Mouse (Mus musculus) heart, adult 9 months (tissue): ENCODE results near the gene Mroh8.
"Not testable (repeated sequence)": the region's sequence is repeated elsewhere in the genome, so short reads cannot be mapped to it uniquely, and the experiment has no call there.

Experiments
- DNase-seq, 2 experiments: peaks; one replicate each; pipeline ENCODE4 v3.0.0; 2022; ENCODE audit warnings: low spot score in 2 of 2

The Mroh8 gene

GRCm38 (mm10) chr2:157198405-157198804 is 80.9 kb downstream of the Mroh8 start:
- not testable (repeated sequence) for DNase-seq

GRCm38 (mm10) chr2:157190651-157191050 is 88.7 kb downstream of the Mroh8 start:
- DNase-seq: no peak

- no peak for DNase-seq
Observed at GRCm38 (mm10) chr2:157187223-157187622, 92.1 kb downstream of the Mroh8 start.

DNA sequence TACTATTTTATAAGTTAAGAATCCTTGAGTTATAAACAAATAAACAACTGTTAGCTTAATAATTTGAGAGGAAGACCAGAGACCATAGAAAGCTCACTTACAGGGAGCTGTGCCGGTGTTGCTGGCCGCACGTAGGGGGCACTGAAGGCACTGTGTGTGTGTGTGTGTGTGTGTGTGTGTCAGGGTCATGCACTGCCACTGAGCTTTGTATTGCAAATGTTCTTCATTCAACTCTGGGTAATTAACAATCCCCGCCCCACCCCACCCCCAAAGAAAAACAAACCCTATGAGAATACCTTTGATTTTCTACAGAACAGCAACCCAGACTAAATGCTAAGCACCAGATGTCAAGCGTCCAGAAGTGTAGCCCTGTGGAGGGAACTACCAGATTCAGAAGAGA is 92.8 kb downstream of the Mroh8 start:
- no peak for DNase-seq

DNA sequence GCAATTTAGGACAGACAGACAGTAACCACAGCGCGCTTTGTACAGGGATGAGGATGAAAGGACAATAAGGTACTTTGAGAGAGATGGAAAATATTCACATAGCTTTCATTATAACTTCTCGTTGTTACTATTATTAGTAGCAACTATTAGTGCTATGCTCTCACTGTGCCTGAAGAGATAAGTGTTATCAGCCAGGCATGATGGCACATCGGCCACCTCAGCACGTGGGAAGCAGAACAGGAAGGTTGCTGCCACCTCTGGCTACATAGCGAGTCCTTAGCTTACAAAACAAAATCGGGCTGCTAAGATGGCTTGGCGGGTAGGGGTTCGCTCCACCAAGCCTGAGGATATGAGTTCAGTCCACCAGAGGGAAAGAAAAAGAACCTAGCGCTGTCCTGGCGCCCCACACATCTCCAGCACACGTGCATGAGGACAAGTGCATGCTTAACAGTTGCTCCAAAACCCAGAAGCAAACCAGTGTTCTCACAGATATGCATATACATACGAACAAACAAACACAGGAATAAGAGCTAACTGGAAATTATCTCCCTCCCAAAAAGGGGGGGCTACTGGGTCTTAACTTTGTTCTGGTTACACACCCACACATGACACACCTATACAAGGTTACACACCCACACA is 94.2 kb downstream of the Mroh8 start:
- no peak for DNase-seq

DNA sequence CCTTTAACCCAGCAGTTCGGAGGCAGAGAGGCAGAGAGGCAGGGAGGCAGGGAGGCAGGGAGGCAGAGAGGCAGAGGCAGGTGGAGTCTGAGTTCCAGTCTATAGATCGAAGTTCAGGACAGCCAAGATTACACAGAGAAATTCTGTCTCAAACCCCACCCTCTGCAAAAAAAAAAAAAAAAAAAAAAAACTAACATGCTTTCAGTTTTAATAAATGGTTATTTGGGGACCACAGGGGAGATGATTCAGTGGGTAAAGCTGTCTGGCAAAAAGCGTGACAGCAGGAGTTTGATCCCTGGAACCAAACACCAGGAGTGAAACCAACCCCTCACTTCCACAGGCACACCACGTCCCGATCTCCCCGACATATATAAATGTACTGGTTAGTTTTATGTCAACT is 101.2 kb downstream of the Mroh8 start:
- no peak for DNase-seq

DNA sequence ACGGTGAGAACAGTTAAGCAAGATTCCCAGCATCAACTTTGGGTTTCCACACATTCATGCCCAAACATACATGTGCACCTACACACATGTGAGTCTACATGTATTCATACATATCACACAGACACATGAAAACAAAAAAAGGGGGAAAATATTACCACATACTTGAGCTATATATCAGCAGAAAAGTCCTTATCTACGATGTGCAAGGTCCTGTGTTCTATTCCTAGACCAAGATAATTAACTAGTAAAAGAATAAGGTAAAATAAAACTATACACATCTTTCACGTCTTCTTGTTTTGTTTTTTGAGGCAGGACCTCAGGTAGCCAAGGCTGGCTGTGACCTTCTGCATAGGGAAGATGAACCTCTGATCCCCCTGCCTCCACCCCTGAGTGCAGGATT is 103.1 kb downstream of the Mroh8 start:
- DNase-seq: no peak

DNA sequence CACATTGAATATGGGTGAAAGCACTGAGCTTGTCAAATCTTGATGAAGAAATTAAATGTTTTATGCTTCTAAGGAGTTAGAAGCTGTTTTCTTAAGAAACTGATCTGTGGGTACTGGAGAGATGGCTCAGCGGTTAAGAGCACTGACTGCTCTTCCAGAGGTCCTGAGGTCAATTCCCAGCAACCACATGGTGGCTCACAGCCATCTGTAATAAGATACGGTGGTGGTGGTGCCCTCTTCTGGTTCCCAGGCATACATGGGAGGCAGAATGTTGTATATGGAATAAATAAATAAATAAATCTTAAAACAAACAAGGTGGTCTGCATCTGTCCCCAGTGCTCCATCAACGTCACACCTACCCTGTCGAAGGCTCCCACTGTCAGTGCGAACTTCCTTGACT is 104.9 kb downstream of the Mroh8 start:
- DNase-seq: no peak

- no peak for DNase-seq
Observed at GRCm38 (mm10) chr2:157173555-157173954, 105.8 kb downstream of the Mroh8 start.

- DNase-seq: no peak
Observed at GRCm38 (mm10) chr2:157172984-157173383, 106.4 kb downstream of the Mroh8 start.

- DNase-seq: no peak
Observed at GRCm38 (mm10) chr2:157170626-157171025, 108.7 kb downstream of the Mroh8 start.

- no peak for DNase-seq
Observed at GRCm38 (mm10) chr2:157170166-157170565, 109.2 kb downstream of the Mroh8 start.

GRCm38 (mm10) chr2:157166371-157167080 is 112.8 kb downstream of the Mroh8 start:
- no peak for DNase-seq

DNA sequence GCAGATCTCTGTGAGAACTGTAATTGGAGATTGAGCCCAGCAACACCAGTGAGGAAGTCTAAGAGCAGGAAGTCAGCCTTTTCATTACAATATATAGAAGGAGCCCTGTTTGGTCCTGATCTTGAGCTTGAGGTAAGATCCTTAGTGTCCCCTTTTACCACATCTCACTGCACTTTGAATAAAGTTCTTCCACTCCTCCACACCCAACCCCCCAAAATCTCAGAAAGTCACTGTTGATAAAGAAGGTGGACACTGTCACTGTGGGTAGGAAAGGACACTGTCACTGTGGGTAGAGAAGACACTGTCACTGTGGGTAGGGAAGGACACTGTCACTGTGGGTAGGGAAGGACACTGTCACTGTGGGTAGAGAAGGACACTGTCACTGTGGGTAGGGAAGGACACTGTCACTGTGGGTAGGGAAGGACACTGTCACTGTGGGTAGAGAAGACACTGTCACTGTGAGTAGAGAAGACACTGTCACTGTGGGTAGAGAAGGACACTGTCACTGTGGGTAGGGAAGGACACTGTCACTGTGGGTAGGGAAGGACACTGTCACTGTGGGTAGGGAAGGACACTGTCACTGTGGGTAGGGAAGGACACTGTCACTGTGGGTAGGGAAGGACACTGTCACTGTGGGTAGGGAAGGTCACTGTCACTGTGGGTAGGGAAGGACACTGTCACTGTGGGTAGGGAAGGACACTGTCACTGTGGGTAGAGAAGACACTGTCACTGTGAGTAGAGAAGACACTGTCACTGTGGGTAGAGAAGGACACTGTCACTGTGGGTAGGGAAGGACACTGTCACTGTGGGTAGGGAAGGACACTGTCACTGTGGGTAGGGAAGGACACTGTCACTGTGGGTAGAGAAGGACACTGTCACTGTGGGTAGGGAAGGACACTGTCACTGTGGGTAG is 113.8 kb downstream of the Mroh8 start:
- not testable (repeated sequence) for DNase-seq

DNA sequence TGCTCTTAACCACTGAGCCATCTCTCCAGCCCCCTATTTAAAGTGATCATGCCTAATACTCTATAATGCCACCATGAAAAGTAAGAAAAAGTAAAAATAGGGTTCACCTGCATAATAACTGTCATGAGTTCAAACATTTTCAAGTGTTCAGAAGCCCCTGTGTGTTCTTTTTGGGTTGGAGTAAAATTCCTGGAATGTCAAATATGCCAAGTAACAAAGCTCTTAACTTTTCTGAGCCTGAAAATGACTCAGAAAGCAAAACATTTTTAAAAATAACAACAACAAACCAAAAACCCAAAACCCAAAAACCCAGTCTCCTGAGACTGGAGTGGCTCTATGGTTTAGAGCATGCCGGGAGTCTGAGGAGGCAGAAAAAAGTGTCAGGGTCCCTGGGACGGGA is 115.2 kb downstream of the Mroh8 start:
- no peak for DNase-seq
